Mouse (Mus musculus): ENCODE measurements around the gene Napsa. TPM values are rescaled to one million over a fixed set of nuclear protein-coding genes. Genes with fewer than 3 reads are reported as not detected.

The Napsa gene
- polyA plus RNA-seq, 1 experiment from 2014 or later = 1.4 TPM

Small RNAs within 50 kb of the gene (microRNA-seq; reads per million reads assigned to microRNA genes)
- not detected for gene Mir7053

Other genes with a start within 250 kb of the Napsa start
- 27.2 and 37.2 TPM in 2 replicates for gene Syt3, start 188.3 kb upstream of the Napsa start, polyA plus RNA-seq (2015; fragmentation: Nextera tagmentation; extraction: Ambion mirVana)
- gene 1700008O03Rik, start 186.6 kb upstream of the Napsa start, polyA plus RNA-seq (2015; fragmentation: Nextera tagmentation; extraction: Ambion mirVana) = 0.86 and 2.3 TPM in 2 replicates
- 10.6 and 12.6 TPM in 2 replicates for gene Lrrc4b, start 143.4 kb upstream of the Napsa start, polyA plus RNA-seq (2015; fragmentation: Nextera tagmentation; extraction: Ambion mirVana)
- gene Aspdh, start 107.0 kb upstream of the Napsa start, polyA plus RNA-seq (2015; fragmentation: Nextera tagmentation; extraction: Ambion mirVana) = 2.6 and 3.7 TPM in 2 replicates
- gene Josd2, start 104.4 kb upstream of the Napsa start, polyA plus RNA-seq (2015; fragmentation: Nextera tagmentation; extraction: Ambion mirVana) = 51.4 and 61.8 TPM in 2 replicates
- 120 and 127 TPM in 2 replicates for gene Emc10, start 75.9 kb upstream of the Napsa start, polyA plus RNA-seq (2015; fragmentation: Nextera tagmentation; extraction: Ambion mirVana)
- gene Fam71e1, start 75.8 kb upstream of the Napsa start, polyA plus RNA-seq (2015; fragmentation: Nextera tagmentation; extraction: Ambion mirVana) = 22.2 and 28.9 TPM in 2 replicates
- gene Mybpc2, start 47.7 kb upstream of the Napsa start, polyA plus RNA-seq (2015; fragmentation: Nextera tagmentation; extraction: Ambion mirVana) = 0.05 and 0.12 TPM in 2 replicates
- not detected in 2 replicates for gene Spib, start 40.3 kb upstream of the Napsa start, polyA plus RNA-seq (2015; fragmentation: Nextera tagmentation; extraction: Ambion mirVana)
- gene Pold1, start 23.5 kb upstream of the Napsa start, polyA plus RNA-seq (2015; fragmentation: Nextera tagmentation; extraction: Ambion mirVana) = 46.1 and 48.0 TPM in 2 replicates
- gene Nr1h2, start 18.4 kb upstream of the Napsa start, polyA plus RNA-seq (2015; fragmentation: Nextera tagmentation; extraction: Ambion mirVana) = 69.8 and 80.2 TPM in 2 replicates
- 2.8 and 4.0 TPM in 2 replicates for gene Kcnc3, start 18.3 kb downstream of the Napsa start, polyA plus RNA-seq (2015; fragmentation: Nextera tagmentation; extraction: Ambion mirVana)
- 1.6 and 1.7 TPM in 2 replicates for gene Myh14, start 98.5 kb downstream of the Napsa start, polyA plus RNA-seq (2015; fragmentation: Nextera tagmentation; extraction: Ambion mirVana)
- gene Izumo2, start 136.4 kb downstream of the Napsa start, polyA plus RNA-seq (2015; fragmentation: Nextera tagmentation; extraction: Ambion mirVana) = not detected in 2 replicates
- 34.6 and 36.0 TPM in 2 replicates for gene Vrk3, start 176.0 kb downstream of the Napsa start, polyA plus RNA-seq (2015; fragmentation: Nextera tagmentation; extraction: Ambion mirVana)
- gene Zfp473, start 178.7 kb downstream of the Napsa start, polyA plus RNA-seq (2015; fragmentation: Nextera tagmentation; extraction: Ambion mirVana) = 1.1 and 1.8 TPM in 2 replicates
- 53.9 and 56.1 TPM in 2 replicates for gene Nup62, start 243.7 kb downstream of the Napsa start, polyA plus RNA-seq (2015; fragmentation: Nextera tagmentation; extraction: Ambion mirVana)
- gene Il4i1, start 244.0 kb downstream of the Napsa start, polyA plus RNA-seq (2015; fragmentation: Nextera tagmentation; extraction: Ambion mirVana) = 0.44 and 2.3 TPM in 2 replicates
- 3.4 and 3.7 TPM in 2 replicates for gene Atf5, start 244.3 kb downstream of the Napsa start, polyA plus RNA-seq (2015; fragmentation: Nextera tagmentation; extraction: Ambion mirVana)